Mouse (Mus musculus): ENCODE data around the gene Ttc39b.

GRCm38 (mm10) chr4:83241630-83242029 is 82.4 kb downstream of the Ttc39b start:
- TF ChIP-seq CTCF (IDR thresholded peaks at IDR 0.05; ENCODE audit: extremely low read depth, insufficient read depth, insufficient read length, insufficient replicate concordance) (no peak), POLR2A (IDR thresholded peaks at IDR 0.05; ENCODE audit: low read depth, low read length) (no peak)

All from spleen, adult 2 months (tissue).